Mouse (Mus musculus): ENCODE measurements around the gene Rab31.

Gene Rab31

GRCm38 (mm10) chr17:65771951-65772934 is at the start of gene Rab31:
TSS of gene Rab31 (minus strand) at chr17:65772752.
- peak; percentile 85 for DNase-seq (ENCODE audit: low spot score)

- DNase-seq (ENCODE audit: low spot score): no peak
Measured at GRCm38 (mm10) chr17:65820197-65820596, 47.6 kb upstream of the Rab31 start.

DNA sequence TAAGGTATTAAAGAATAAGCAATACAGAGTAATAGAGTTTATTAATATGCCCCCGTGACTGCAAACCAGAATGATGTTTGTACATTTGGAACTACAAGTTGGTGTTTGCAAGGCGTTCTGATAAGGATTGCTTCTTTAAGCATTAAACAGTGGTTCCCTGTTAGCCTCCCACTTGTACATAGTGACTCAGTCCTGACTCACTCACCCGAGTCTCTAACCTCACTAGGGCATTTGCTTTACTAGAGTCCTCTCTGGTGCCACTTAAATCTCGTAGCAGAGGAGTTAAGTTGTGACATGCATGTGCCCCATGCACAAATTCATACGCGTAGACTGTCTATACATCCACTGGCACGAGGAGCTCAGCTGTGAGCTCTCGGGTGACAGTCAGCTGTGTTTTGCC is 41.2 kb upstream of the Rab31 start:
- DNase-seq (ENCODE audit: low spot score): peak; percentile 41

DNA sequence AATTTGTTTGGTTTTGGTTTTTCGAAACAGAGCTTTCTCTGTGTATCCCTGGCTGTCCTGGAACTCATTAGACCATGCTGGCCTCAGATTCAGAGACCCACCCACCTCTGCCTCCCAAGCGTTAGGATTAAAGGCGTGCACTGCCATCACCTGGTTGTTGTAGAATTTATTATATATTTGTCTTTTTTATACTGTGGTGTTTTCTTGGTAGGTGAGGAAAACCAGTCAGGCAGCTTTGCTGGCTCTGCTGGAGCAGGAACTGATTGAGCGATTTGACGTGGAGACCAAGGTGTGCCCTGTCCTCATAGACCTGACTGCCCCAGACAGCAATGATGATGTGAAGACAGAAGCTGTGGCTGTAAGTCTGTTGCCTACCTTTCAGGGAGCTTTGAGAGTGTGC is 38.5 kb upstream of the Rab31 start:
- DNase-seq (ENCODE audit: low spot score): peak; percentile 73

DNA sequence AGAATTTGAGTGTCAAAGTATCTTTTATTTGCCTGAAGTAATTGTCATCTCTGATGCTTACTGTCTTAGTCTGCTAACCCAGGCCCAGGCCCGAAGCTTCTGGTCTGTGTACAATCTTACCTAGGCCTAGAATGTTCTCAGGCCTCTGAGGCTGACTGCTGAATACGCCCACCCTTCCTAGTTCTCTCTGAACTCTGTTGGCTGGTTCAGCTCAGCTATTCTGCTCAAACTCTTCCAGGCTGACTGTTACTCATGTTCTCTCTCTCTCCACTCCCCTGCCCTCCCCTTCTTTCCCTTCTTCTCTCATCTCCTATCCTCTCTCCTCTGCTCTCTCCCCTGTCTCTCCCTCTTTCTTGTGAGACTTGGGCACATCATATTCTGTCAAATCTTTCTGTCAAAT is 33.9 kb upstream of the Rab31 start:
- no peak for DNase-seq (ENCODE audit: low spot score)

GRCm38 (mm10) chr17:65805966-65806365 is 33.4 kb upstream of the Rab31 start:
- no peak for DNase-seq (ENCODE audit: low spot score)

GRCm38 (mm10) chr17:65802026-65802425 is 29.5 kb upstream of the Rab31 start:
- DNase-seq (ENCODE audit: low spot score): no peak

DNA sequence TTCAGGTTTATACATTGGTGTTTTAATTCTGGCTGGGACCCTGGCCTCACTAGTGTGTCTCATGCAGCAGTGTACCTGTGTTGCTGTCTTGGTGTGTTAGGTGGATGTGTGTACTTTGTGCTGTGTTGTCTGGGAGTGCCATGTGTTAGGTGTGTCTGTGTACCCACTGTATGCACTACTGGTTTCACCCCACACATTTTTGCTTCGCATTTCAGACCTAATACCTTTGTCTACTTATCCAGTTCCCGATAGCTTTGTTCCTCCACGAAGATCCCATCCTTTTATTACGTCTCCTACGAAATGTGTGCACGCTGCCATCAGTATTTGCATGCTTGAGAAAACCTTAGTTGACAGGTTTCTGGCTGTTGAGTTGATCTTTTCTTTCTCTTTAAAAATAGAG is 27.9 kb upstream of the Rab31 start:
- no peak for DNase-seq (ENCODE audit: low spot score)

- no peak for DNase-seq (ENCODE audit: low spot score)
Measured at GRCm38 (mm10) chr17:65799353-65799752, 26.8 kb upstream of the Rab31 start.

GRCm38 (mm10) chr17:65798446-65798845 is 25.9 kb upstream of the Rab31 start:
- DNase-seq (ENCODE audit: low spot score): no peak

DNA sequence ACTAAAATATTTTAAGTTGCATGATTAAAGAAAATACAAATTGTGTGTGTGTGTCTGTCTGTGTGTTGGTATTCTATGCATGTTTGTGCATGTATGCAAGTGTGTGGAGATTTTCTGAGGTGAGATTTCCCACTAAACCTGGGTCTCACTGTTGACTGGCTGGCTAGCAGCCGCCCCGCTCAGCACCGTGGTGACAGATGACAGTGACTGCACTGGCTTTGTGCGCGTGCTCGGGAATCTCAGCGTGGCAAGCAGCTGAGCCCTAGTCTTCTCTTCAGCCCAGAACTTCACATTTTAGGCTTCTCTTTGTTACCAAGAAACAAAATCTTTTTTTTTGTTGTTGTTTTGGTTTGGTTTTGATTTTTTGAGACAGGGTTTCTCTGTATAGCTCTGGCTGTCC is 23.5 kb upstream of the Rab31 start:
- no peak for DNase-seq (ENCODE audit: low spot score)

DNA sequence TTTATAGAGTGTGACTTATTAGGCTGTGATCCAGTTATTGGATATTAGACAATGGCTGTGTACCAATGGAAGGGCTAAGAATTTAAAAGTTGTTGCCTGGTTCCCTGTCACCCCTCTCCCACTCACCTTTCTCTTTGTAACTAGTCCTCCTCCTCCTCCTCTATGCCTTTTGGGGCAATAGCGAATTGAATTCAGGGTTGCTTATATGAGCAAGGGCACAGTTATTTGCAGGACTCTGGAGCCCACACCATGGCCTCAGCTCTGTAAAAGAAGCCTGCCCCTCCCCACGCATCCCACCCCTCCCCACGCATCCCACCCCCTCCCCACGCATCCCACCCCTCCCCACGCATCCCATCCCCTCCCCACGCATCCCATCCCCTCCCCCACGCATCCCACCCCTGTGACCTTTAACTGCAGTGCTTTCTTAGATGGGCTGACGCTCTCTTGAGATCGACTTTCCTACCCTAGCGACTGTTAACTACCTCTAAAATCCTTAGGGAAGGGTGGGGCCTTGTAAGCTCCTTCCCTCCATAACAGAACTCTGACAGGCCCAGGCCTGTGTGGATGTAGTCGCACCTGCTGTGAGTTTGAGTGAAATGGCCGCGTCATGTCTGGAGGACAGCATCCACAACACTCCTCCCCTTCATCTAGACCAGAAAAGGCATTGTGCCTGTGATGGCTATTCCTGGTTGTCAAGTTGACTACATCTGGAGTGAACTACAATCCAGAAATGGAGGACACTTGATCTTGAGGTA is 21.7 kb upstream of the Rab31 start:
- peak; percentile 22 for DNase-seq (ENCODE audit: low spot score)

DNA sequence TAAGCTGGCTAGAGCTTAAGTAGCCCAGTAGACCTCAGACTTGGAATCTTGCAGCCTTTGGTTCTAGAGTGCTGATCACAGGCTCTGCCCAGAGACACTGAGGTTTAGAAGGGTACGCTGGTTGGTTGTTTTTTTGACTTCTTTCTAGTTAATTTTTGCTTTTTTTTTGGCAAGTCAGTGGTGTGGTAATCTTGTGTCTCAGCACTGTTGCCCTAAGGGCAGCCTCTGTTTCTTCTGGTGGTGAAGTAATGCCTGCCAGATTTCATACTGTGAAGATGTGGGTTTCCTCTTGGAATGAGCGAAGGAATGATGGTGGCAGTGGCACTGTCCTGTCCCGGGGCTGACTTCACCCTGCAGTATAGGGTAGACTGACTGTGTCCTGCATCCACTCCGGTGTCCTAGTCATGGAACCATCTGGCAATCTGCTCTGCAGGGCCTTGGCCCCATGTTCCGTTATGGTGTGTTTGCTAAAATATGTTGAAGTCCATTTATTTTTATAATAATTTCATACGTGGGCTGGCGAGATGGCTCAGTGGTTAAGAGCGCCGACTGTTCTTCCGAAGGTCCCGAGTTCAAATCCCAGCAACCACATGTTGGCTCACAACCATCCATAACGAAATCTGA is 20.9 kb upstream of the Rab31 start:
- no peak for DNase-seq (ENCODE audit: low spot score)

DNA sequence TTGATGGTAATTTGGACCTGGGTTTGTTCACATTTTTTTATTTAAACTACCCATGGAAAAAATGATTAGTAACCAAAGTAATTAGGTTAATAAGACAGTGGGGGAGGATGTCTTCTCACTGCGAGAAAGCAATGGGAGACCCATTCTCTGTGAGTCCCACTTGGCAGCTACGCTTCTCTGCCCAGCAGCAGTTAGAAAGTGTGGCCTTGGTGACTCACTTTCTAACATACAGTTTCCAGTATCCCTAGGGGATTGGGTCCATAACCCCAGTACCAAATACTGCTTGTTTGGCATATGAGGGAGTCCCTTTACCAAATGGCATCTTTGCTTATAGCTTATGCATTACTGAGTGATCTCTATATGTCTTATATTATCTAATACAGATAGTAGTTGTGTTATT is 18.6 kb upstream of the Rab31 start:
- no peak for DNase-seq (ENCODE audit: low spot score)

- DNase-seq (ENCODE audit: low spot score): no peak
Measured at GRCm38 (mm10) chr17:65789576-65789975, 17.0 kb upstream of the Rab31 start.

DNA sequence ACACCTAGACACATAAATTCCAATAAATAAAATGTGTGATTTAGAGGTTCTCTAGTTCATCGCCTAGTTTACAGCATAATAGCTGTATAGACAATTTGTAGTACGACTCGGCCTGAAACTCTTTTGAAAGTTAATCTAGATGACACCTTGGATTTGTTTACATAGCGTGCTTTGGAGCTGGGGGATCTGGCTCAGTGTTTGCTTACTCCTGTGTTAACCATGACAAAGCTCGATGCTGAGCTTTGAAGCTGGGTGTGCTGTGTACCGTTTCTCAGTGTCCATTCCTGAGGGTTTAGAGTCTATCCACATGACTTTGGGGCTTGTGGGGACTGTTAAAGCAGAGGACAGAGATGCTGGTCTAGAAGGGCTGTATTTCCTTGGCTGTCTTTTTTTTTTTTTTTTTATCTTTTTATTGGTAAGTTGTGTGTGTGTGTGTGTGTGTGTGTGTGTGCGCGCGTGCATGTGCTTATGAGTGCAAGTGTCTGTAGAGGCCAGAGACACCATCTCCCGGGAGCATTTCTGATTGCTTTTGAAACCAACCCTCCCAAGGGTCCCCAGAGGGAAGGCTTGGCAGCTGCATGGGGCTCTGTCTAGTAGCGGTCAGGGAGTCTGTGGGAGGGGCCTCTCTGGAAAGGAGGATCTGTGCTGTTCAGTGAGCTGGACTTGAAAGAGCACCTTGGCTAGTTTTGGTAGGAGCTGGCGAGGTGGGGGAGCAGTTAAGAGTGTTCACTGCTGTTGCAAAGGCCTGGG is 16.2 kb upstream of the Rab31 start:
- DNase-seq (ENCODE audit: low spot score): no peak

DNA sequence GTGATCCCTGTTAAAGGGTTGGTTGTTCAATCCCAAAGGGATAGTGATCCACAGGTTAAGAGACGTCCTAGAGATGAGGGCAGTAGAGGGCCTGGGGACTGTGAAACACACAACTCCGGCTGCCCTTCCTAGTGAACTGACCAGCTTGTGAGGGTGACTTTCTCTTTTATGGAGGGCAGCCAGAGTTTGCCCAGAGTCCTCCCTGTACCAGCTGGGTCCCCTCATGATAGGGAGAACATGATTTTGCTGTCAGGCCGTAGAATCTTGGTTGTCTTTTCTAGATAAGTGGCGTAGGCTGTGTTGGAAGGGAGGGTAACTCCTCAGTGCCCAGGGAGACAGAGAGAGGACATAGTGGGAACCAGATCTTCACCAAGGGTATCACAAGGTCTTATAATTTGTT is 14.7 kb upstream of the Rab31 start:
- DNase-seq (ENCODE audit: low spot score): no peak

DNA sequence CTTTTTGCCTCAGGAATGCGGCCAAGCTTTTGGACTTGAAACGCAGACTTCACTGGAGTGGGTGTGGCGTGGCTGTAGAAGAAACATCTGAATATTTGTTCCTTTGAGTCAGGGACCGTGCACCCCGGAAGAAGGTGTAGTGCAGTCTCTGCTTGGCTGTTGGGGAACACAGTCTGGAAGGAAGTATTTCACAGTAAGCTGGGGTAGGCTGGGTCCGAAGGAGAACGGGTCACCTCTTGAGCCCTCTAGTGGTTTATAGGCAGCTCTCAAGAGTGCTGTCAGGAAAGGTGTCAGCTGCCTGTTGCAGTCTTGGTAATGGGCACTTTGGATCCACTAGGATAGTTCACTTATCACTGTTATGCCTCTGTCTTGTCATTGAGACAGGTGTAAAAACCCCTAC is 13.7 kb upstream of the Rab31 start:
- no peak for DNase-seq (ENCODE audit: low spot score)

- no peak for DNase-seq (ENCODE audit: low spot score)
Measured at GRCm38 (mm10) chr17:65785707-65786106, 13.2 kb upstream of the Rab31 start.

GRCm38 (mm10) chr17:65784610-65785140 is 12.1 kb upstream of the Rab31 start:
- DNase-seq (ENCODE audit: low spot score): no peak

All from urinary bladder, postnatal 14 days (tissue).